Mouse (Mus musculus) hindbrain, embryonic 14.5 days (tissue): ENCODE results near the gene Frmd4a. TPM values are rescaled to one million over a fixed set of nuclear protein-coding genes. Genes with fewer than 3 reads are reported as not detected.
A peak's percentile ranks its signal among the peaks of the same experiment; 100 is the strongest.
"Not testable (repeated sequence)": the region's sequence is repeated elsewhere in the genome, so short reads cannot be mapped to it uniquely, and the experiment has no call there.

Experiments
- ATAC-seq: fragments of 200-750 bp; cut with Nextera tagmentation; 2 replicates; pipeline ENCODE4 v1.8.0; 2017; ENCODE audit warnings: moderate number of reproducible peaks, mild to moderate bottlenecking, moderate TSS enrichment, moderate library complexity; ENCODE audit not compliant: low FRiP score
- DNase-seq: peaks from one replicate; pipeline ENCODE4 v3.0.0-alpha.2; 2015; ENCODE audit warnings: low spot score
- H3K27ac ChIP-seq: fragments of 300-500 bp; sonication (generic); 2 replicates; pipeline ENCODE4 v1.5.1; 2014; ENCODE audit warnings: mild to moderate bottlenecking, moderate library complexity
- H3K27me3 ChIP-seq: fragments of 300-500 bp; sonication (generic); 2 replicates; pipeline ENCODE4 v1.6.1; 2014; ENCODE audit warnings: mild to moderate bottlenecking, low read length, mixed read lengths; ENCODE audit not compliant: control insufficient read depth, insufficient read depth
- H3K36me3 ChIP-seq: fragments of 300-500 bp; sonication (generic); replicated peaks from 2 replicates; pipeline ENCODE4 v1.6.1; 2014; ENCODE audit not compliant: control insufficient read depth, insufficient read depth
- H3K4me1 ChIP-seq: fragments of 300-500 bp; sonication (generic); replicated peaks from 2 replicates; pipeline ENCODE4 v1.6.1; 2014; ENCODE audit warnings: antibody characterized with exemption, low read length, mixed read lengths; ENCODE audit not compliant: control insufficient read depth, insufficient read depth
- H3K4me2 ChIP-seq: fragments of 300-500 bp; sonication (generic); replicated peaks from 2 replicates; pipeline ENCODE4 v1.6.1; 2014; ENCODE audit warnings: mild to moderate bottlenecking, moderate library complexity
- H3K4me3 ChIP-seq: fragments of 300-500 bp; sonication (generic); replicated peaks from 2 replicates; pipeline ENCODE4 v1.5.1; 2014; ENCODE audit warnings: mild to moderate bottlenecking, low read length
- H3K9ac ChIP-seq: fragments of 300-500 bp; sonication (generic); 2 replicates; pipeline ENCODE4 v1.6.1; 2014
- H3K9me3 ChIP-seq: fragments of 300-500 bp; sonication (generic); 2 replicates; pipeline ENCODE4 v1.6.1; 2016; ENCODE audit warnings: low read length; ENCODE audit not compliant: control insufficient read depth
- whole genome bisulfite sequencing: fragments of 180-500 bp; shearing (Covaris S2); extraction: QIAGEN DNeasy Blood & Tissue Kit; methylation state at CpG from one replicate; pipeline ENCODE4 v1.1.7; 2014; 5-methylcytosine and 5-hydroxymethylcytosine counted together
- polyA plus RNA-seq: library from polyadenylated mRNA; unstranded; fragments of >200 nt; fragmentation: Nextera tagmentation; extraction: Ambion mirVana; gene quantifications from 2 replicates; pipeline ENCODE4 v1.2.1, GENCODE M21; 2014

Gene Frmd4a
- polyA plus RNA-seq, 1 experiment from 2014 or later, result 56.9 TPM

DNA sequence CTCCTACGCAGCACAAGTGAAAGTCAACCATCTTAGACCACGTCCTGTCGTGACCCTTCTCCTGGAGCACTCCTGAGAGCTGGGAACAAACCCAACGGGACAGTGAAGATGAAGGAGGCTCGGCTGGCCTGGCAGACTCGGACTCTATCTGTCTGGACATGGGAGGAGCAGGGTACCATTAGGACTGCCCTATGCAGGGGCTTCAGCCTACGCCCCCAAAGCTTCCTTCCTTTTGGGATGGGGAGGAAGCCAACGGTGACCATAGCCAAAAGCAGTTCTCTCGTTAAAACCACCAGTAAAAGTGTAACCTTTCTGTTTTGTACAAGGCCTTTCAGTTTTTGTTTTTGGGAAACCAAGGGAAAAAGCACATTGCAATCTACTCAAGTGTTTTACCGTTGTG lies 594.2 kb downstream of the Frmd4a start:
- Histone ChIP-seq H3K4me1 (no peaks in the 10 kb centered on the region), H3K27ac (no peak overlapping the region), H3K27me3 (no peaks in the 10 kb centered on the region), H3K4me3 (no peak overlapping the region), H3K9ac (no peak overlapping the region), H3K9me3 (no peaks in the 10 kb centered on the region), H3K36me3 (peaks cover 87% of the 10 kb centered on the region), H3K4me2 (no peak overlapping the region)
- WGBS, result 92% methylated on average over 10 of the region's 10 CpGs
- DNase-seq (no peak), ATAC-seq (no peak)

DNA sequence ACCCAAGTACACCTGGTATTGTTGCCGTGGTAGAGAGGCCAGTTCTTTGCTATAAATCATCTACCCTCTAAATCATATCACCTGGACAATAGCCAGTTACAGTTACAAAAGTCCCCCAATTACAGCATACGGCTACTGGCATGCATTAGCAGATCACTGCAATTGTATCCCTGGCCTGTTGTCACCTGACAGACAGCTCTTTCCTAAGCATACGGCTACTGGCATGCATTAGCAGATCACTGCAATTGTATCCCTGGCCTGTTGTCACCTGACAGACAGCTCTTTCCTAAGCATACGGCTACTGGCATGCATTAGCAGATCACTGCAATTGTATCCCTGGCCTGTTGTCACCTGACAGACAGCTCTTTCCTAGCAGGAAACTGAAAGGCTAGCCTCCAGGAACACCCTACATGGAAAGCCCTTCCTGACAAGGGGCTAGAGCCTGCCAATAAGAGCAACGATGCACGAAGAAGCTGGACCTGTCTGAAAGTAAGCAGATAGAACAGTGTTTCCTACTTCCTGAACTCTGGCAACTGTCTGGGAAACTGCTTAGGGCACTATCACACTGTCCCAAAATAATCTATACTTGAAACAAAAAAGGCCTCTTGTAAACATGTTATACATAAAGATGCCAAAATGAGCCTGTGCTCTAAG lies 596.9 kb downstream of the Frmd4a start:
- ATAC-seq, result peak; percentile 21; the same call in 1 of the 2 replicates
- H3K4me2 ChIP-seq, H3K9ac ChIP-seq: not testable (repeated sequence)

DNA sequence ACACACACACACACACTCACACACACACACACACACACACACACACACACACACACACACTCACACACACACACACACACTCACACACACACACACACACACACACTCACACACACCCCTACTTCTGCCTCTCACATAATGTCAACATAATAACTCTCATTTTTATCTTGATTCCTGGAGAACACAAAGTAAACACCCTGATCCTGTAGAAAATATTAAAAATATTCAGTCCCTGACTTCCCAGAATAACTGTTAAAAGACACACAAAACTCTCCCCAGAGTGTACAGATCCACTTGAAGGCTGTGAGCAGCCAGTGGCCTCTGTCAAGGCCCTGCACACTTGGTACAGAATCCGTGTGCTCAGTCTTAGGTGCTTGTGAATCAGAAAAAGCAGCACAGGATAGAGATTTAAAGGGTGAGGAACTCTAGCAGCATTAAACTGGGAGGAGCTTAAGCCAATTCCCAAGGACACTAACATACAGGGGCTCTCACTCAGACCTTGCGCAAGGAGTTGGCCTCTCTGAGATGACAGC lies 597.6 kb downstream of the Frmd4a start:
- ATAC-seq (no peak), DNase-seq (no peak)
- Histone ChIP-seq H3K27ac (no peak overlapping the region), H3K4me2 (no peak overlapping the region), H3K27me3 (no peaks in the 10 kb centered on the region), H3K9me3 (no peaks in the 10 kb centered on the region), H3K4me1 (no peaks in the 10 kb centered on the region), H3K9ac (no peak overlapping the region), H3K36me3 (peaks cover 54% of the 10 kb centered on the region), H3K4me3 (no peak overlapping the region)
- WGBS, result 88% methylated on average over 2 of the region's 2 CpGs

More for the DNA sequence above, 596.9 kb downstream of the Frmd4a start:
- WGBS, result 57% methylated on average over 6 of the region's 6 CpGs
- H3K9me3 ChIP-seq, H3K27me3 ChIP-seq, H3K27ac ChIP-seq, H3K4me1 ChIP-seq, DNase-seq, H3K4me3 ChIP-seq: not testable (repeated sequence)
- peaks cover 60% of the 10 kb centered on the region for H3K36me3 ChIP-seq

- no peak overlapping the region for H3K27ac ChIP-seq
- H3K4me2 ChIP-seq, result no peak overlapping the region
- H3K36me3 ChIP-seq, result peaks cover 35% of the 10 kb centered on the region
- H3K4me3 ChIP-seq, result no peak overlapping the region
- no peaks in the 10 kb centered on the region for H3K4me1 ChIP-seq
- no peaks in the 10 kb centered on the region for H3K27me3 ChIP-seq
- 93% methylated on average over 4 of the region's 4 CpGs for WGBS
- ATAC-seq, result no peak
- H3K9ac ChIP-seq, result no peak overlapping the region
- H3K9me3 ChIP-seq, result no peaks in the 10 kb centered on the region
- DNase-seq, result no peak
Measured at GRCm38 (mm10) chr2:4616995-4617394, 599.5 kb downstream of the Frmd4a start.

- DNase-seq, H3K4me3 ChIP-seq, H3K4me2 ChIP-seq, ATAC-seq, H3K9ac ChIP-seq, H3K27ac ChIP-seq, H3K27me3 ChIP-seq, H3K4me1 ChIP-seq, H3K9me3 ChIP-seq: not testable (repeated sequence)
- H3K36me3 ChIP-seq, result peaks cover 35% of the 10 kb centered on the region
Measured at GRCm38 (mm10) chr2:4619126-4619525, 601.6 kb downstream of the Frmd4a start.

GRCm38 (mm10) chr2:4619893-4620593 lies 602.5 kb downstream of the Frmd4a start:
- ATAC-seq, result no peak
- no peak for DNase-seq

DNA sequence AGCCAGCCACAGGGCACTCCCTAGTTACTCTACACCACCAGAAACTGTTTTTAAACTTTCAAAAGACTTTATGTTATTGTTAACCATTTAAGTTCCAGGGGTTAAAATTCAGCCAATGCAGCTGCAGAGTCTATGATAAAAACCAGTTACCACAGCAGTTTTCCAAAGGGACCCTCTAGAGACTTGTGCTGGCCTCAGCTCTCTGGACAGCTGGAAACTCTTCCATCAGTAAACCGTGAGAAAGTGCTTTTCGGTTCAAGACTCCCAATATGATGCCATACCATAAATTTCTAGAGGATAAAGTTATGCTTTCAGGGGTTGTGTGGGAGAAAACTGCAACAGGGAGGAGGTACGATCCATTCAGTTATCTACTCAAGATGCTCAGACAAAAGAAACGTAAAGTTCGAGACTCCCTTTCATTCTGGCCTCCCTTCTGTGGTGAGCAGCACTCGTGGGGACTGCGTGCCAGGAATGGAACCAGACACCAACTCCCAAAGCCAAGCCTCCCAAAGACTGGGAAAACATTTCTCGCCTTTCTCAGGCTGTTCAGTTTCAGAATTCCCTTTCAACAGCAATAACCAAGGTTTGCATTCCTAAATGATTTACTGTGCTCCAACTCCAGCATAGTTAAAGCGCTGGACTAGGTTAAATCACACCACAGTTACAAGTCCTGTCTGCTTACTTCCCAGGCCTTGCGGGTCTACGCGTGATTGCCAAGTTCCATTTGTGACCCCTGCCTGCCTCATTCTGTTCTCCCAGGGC lies 603.3 kb downstream of the Frmd4a start:
- Histone ChIP-seq H3K36me3 (peaks cover 28% of the 10 kb centered on the region), H3K9ac (no peak overlapping the region), H3K4me2 (no peak overlapping the region), H3K4me1 (no peaks in the 10 kb centered on the region), H3K9me3 (no peaks in the 10 kb centered on the region), H3K4me3 (no peak overlapping the region), H3K27me3 (no peaks in the 10 kb centered on the region), H3K27ac (no peak overlapping the region)
- DNase-seq, result no peak
- no peak for ATAC-seq
- 76% methylated on average over 12 of the region's 12 CpGs for WGBS

More at GRCm38 (mm10) chr2:4619893-4620593, 602.5 kb downstream of the Frmd4a start:
- Histone ChIP-seq H3K36me3 (peaks cover 36% of the 10 kb centered on the region), H3K4me3 (no peak overlapping the region), H3K27ac (no peak overlapping the region), H3K9ac (no peak overlapping the region), H3K4me1 (no peaks in the 10 kb centered on the region), H3K9me3 (no peaks in the 10 kb centered on the region), H3K4me2 (no peak overlapping the region), H3K27me3 (no peaks in the 10 kb centered on the region)
- 74% methylated on average over 6 of the region's 6 CpGs for WGBS

- peaks cover 32% of the 10 kb centered on the region for H3K36me3 ChIP-seq
Measured at GRCm38 (mm10) chr2:4621471-4621985, 604.0 kb downstream of the Frmd4a start.

DNA sequence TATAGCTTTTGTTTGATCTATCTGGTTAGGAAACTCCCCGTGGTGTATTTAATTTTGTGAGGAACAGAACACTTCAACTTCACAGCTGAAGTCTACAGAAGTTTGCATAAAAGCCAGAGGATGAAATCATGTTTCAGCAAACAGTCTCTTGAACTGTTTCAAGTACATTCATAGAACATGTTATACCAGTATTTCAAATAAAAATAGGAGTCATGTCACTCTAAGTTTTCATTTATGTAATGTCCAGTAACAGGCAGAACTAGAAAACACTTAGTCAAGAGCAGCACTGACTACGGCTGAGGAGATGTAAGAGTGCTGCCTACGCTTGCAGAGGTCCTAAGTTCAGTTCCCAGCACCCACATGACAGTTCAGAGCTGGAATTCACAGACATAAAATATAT lies 609.4 kb downstream of the Frmd4a start:
- peaks cover 61% of the 10 kb centered on the region for H3K36me3 ChIP-seq
- H3K9ac ChIP-seq, result no peak overlapping the region
- no peak overlapping the region for H3K27ac ChIP-seq
- no peak overlapping the region for H3K4me3 ChIP-seq
- no peak overlapping the region for H3K4me2 ChIP-seq
- H3K4me1 ChIP-seq, result no peaks in the 10 kb centered on the region
- no peaks in the 10 kb centered on the region for H3K9me3 ChIP-seq
- H3K27me3 ChIP-seq, result no peaks in the 10 kb centered on the region
- DNase-seq (no peak), ATAC-seq (no peak)
- 98% methylated on average over 3 of the region's 3 CpGs for WGBS

More at GRCm38 (mm10) chr2:4621471-4621985, 604.0 kb downstream of the Frmd4a start:
- Histone ChIP-seq H3K4me3 (no peak overlapping the region), H3K27me3 (no peaks in the 10 kb centered on the region), H3K4me2 (no peak overlapping the region), H3K4me1 (no peaks in the 10 kb centered on the region), H3K9ac (no peak overlapping the region), H3K9me3 (no peaks in the 10 kb centered on the region), H3K27ac (no peak overlapping the region)
- ATAC-seq, result no peak
- no peak for DNase-seq
- WGBS, result 76% methylated on average over 3 of the region's 3 CpGs
